Mouse (Mus musculus): ENCODE results near the gene Samd11. TPM values are rescaled to one million over a fixed set of nuclear protein-coding genes. Genes with fewer than 3 reads are reported as not detected.

Samd11 gene
- 17.0 TPM for polyA plus RNA-seq (2017; shearing (Covaris generic))

DNA sequence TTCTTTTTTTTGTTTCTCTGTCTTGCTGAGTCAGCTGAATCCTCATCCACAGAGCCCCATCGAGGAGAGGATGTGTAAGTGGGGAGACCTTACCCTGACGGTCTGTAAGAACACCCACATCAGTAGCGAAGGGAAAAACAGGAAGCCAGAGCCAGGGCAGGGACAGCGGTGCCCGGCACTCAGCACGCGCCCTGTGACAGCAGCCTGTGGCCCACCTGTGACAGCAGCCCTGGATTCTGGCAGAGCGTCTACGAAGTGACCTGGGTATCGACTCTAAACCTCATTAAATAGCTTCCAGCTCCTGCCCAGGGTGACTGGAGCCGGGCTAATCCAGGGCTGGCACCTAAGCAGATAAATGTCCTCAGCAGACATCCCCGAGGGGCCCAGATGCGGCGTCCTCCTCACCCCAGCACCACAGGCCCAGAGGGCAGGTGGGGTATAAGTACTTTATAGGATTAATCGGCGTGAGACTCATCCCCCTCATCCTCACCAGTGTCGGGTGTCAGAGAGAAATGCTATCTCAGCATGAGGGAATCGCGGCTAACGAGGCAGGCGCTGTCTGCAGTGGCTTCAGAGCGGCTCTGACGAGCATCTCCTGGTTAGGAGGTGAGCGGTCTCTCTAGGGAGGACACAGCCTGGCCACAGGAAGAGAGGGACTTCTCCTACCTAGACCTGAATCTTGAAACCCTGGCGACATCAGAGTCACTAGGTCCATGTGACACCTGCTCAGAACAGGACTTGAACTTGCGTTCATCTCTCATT is at the start of gene Samd11:
Gene Samd11 (minus strand): TSS at position 580 of the 762 bp plus-strand sequence.

DNA sequence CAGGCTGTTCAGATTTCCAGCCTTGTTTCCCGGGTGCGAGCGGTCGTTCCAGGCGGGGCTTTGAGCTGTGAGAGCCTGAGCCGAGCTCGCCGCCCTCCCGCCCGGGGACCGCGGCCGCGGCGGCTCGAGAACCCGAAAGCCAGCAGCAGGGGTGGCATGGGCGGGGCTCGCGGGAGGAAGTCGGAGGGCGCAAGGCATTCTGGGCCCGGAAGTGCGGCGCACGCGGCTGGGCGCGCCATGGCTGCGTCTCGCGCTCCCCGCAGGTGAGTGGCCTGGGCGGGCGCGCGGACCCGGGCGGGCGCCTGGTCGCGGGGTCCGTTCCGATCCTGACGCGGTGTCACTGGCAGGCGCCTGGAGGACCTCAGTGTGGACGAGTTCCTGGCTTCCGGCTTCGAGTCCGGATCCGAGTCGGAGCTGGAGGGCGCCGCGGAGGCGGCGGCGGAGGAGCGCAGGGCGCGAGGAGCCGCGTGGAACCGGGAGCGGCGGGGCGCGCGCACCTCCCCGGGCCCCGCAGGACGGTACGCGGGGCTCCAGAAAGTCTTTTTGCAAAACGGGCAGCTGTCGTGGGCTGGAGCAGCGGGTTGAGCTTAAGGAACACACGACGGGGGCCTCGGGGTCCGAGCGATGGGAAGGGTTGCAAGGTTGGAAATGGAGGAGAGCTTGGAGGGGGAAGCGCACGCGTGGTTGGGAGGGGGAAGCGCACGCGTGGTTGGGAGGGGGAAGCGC is 19.5 kb downstream of the Samd11 start, which contains the start of gene Noc2l:
Gene Noc2l (plus strand): TSS at position 203 of the 726 bp plus-strand sequence.

DNA sequence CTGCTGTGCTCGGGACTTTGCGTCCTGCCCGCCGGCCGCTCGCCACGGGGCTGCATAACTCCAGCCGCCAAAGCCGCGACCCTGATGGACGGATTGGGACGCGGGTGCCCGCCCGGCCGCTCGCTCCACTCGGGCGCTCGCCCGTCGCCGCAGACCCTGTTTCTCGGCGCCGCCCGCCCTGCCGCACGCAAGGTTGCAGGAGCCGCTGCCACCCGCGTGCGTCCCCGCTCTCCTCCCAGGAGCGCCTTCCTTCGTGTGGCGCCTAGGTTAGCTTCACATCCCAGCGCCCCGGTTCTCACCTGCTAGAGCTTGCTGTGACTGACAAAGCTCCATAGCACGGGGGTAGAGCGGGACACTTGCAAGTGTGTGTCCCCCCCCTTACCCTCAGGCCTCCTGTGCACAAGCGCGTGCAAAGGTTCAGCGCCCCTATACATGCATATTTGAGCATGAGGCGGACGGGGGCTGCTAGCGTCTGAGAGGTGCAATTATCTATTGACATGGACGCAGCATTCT is 20.7 kb downstream of the Samd11 start, which contains the start of gene Plekhn1:
Gene Plekhn1 (minus strand): TSS at position 157 of the 513 bp plus-strand sequence.

GRCm38 (mm10) chr4:156215649-156216048 is 39.8 kb downstream of the Samd11 start, which contains the start of gene Perm1:
Gene Perm1 (plus strand): TSS chr4:156215868.

DNA sequence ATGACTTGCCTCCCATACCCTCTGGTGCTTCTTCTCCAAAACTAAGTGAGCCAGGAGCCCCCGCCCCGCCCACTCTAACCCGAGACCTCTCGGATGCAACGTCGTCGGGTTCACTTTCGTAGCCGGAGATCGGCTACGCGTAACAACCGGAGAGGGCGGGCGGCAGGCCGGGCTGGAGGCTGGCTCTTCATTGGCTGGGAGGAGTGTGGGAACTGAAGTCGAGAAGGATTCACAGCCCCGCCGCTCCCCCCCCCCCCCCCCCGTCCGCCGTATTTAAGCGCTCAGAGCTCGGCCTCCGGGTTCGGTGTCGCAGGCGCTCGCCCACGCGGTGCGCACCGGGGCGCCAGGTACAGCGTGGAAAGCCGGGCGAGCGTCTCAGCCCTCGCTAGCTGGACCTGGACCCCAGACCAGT is 52.5 kb downstream of the Samd11 start, which contains the start of gene AW011738:
Gene AW011738 (plus strand): TSS at position 304 of the 412 bp plus-strand sequence.

GRCm38 (mm10) chr4:156200623-156201475 is 54.6 kb downstream of the Samd11 start, which contains the start of gene Isg15:
Gene Isg15 (minus strand): TSS chr4:156200818.

DNA sequence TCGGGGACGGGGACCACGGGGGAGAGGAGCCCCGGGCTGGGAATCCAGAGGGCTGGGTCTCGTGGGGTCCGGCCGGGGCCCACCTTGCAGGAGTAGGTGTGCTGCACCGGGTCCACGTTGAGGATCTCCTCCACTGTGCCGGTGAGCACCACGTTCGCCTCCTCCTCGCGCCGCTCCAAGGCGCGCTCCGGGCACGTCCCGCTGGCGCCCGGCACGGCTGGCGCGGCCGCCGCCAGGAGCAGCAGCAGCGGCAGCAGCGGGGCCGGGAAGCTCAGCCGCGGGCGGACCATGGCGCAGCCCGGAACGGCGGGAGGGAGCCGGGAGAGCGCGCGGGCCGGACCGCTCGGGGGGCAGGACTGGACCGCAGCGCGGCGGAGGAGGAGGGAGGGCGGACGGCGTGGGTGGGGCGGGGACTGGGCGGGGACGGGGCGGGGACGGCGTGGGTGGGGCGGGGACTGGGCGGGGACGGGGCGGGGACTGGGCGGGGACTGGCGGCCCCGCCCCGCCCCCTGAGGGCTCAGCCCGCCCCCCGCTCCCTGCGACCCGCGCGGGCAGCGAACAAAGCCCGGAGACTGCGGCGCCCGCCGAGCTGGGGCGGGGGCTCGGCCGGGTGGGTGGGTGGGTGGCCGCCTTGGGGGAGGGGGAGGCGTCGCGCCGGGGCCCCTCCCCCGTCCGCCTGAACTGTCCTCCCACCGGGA is 58.2 kb downstream of the Samd11 start, which contains the start of gene Agrn:
Gene Agrn (minus strand): TSS at position 358 of the 698 bp plus-strand sequence.

Other genes starting within 250 kb of the Samd11 start
- 675 TPM for gene Tnfrsf4, start 241.8 kb downstream of the Samd11 start, polyA plus RNA-seq (2017; shearing (Covaris generic))
- 435 TPM for gene Tnfrsf18, start 229.5 kb downstream of the Samd11 start, polyA plus RNA-seq (2017; shearing (Covaris generic))
- gene Ttll10, start 196.2 kb downstream of the Samd11 start, polyA plus RNA-seq (2017; shearing (Covaris generic)), result 0.27 TPM
- 26.8 TPM for gene 9430015G10Rik, start 145.7 kb downstream of the Samd11 start, polyA plus RNA-seq (2017; shearing (Covaris generic))
- not detected for gene Rnf223, start 125.1 kb downstream of the Samd11 start, polyA plus RNA-seq (2017; shearing (Covaris generic))
- 3.6 TPM for gene Agrn, start 58.2 kb downstream of the Samd11 start, polyA plus RNA-seq (2017; shearing (Covaris generic))
- 195 TPM for gene Isg15, start 54.8 kb downstream of the Samd11 start, polyA plus RNA-seq (2017; shearing (Covaris generic))
- 131 TPM for gene AW011738, start 52.4 kb downstream of the Samd11 start, polyA plus RNA-seq (2017; shearing (Covaris generic))
- gene Perm1, start 39.8 kb downstream of the Samd11 start, polyA plus RNA-seq (2017; shearing (Covaris generic)), result 1.4 TPM
- 35.3 TPM for gene Plekhn1, start 20.8 kb downstream of the Samd11 start, polyA plus RNA-seq (2017; shearing (Covaris generic))
- 172 TPM for gene Noc2l, start 19.6 kb downstream of the Samd11 start, polyA plus RNA-seq (2017; shearing (Covaris generic))
- not detected for gene Vmn2r-ps159, start 75.4 kb upstream of the Samd11 start, polyA plus RNA-seq (2017; shearing (Covaris generic))

Data from effector memory CD4-positive, alpha-beta T cell, adult 5 months (primary cell).